11 mouse cellular contexts compared by ENCODE assay signal in genomic region chr1:172200871-172201447, GRCm38 (mm10). TPM values are rescaled to one million over a fixed set of nuclear protein-coding genes. Genes with fewer than 3 reads are reported as not detected.
DNase-seq lines count a peak whose midpoint lies in the region; ATAC-seq lines count a peak whose summit lies in the region.
"Had no signal": no experiment of that assay in that cellular context is flagged by ENCODE, and none has a peak within 500 bp of the region (broad histone marks: within the 10 kb centered on the region; RNA-seq: fewer than 3 reads in every experiment).

No protein-coding gene starts in this region.

- peak; percentile 51 for ATAC-seq in hindbrain, embryonic 11.5 days (ENCODE audit: low FRiP score)
- ATAC-seq: Patski had no signal

- H3K4me3 ChIP-seq in hindbrain, embryonic 11.5 days (ENCODE audit: low read depth, low read length), result no peak overlapping the region
- H3K4me3 ChIP-seq in limb, embryonic 10.5 days, result no peak overlapping the region

- DNase-seq in kidney, postnatal 10 days, result peak; percentile 61
- DNase-seq in kidney, adult 9 months, result no peak
- DNase-seq in cerebellum, postnatal 36 days, result peak; percentile 58 to 65
- DNase-seq in hindbrain, embryonic 11.5 days (ENCODE audit: low spot score), result peak; percentile 84
- DNase-seq in limb, embryonic 10.5 days (ENCODE audit: low spot score), result no peak
- DNase-seq in right cerebral cortex, postnatal 14 days, result peak; percentile 87
- no peak for DNase-seq in adrenal gland, postnatal 10 days
- no peak for DNase-seq in thymus, postnatal 4 days

- H3K9ac ChIP-seq in hindbrain, embryonic 11.5 days (ENCODE audit: low read depth, low read length), result peak overlapping the region; percentile 8; the same call in 1 of the 2 replicates

- peak overlapping the region; percentile 3; the same call in 1 of the 2 replicates for H3K4me2 ChIP-seq in hindbrain, embryonic 11.5 days (replicated peaks; ENCODE audit: low read depth, low read length)

- peaks cover 27% of the 10 kb centered on the region for H3K4me1 ChIP-seq in hindbrain, embryonic 11.5 days (replicated peaks; ENCODE audit: control insufficient read depth, insufficient read depth, low read length)
- peaks cover 56% of the 10 kb centered on the region for H3K4me1 ChIP-seq in limb, embryonic 10.5 days

- no peaks in the 10 kb centered on the region for H3K9me3 ChIP-seq in hindbrain, embryonic 11.5 days (ENCODE audit: control insufficient read depth, low read length)
- no peaks in the 10 kb centered on the region for H3K9me3 ChIP-seq in limb, embryonic 10.5 days (replicated peaks)

- H3K27ac ChIP-seq in hindbrain, embryonic 11.5 days (ENCODE audit: low read depth, low read length), result peak overlapping the region; percentile 94
- H3K27ac ChIP-seq in limb, embryonic 10.5 days, result peak overlapping the region; percentile 21; the same call in 1 of the 2 replicates

- WGBS in hindbrain, embryonic 11.5 days, result 22% methylated on average over 7 of the region's 7 CpGs
- whole genome bisulfite sequencing in limb, embryonic 10.5 days, result 55% methylated on average over 7 of the region's 7 CpGs

- peaks cover 16% of the 10 kb centered on the region for H3K36me3 ChIP-seq in hindbrain, embryonic 11.5 days (ENCODE audit: control insufficient read depth, insufficient read depth, low read length)
- H3K36me3 ChIP-seq in limb, embryonic 10.5 days, result peaks cover 66% of the 10 kb centered on the region

- H3K27me3 ChIP-seq in hindbrain, embryonic 11.5 days (ENCODE audit: control insufficient read depth, insufficient read depth, low read length), result no peaks in the 10 kb centered on the region
- no peaks in the 10 kb centered on the region for H3K27me3 ChIP-seq in limb, embryonic 10.5 days (ENCODE audit: low read depth, poor library complexity, severe bottlenecking)
- H3K27me3 ChIP-seq: Patski had no signal

RNA-seq across cellular contexts. Expression of gene Pea15a, which starts 5.6 kb away (rescaled TPM):
- 283 and 321 TPM in 2 replicates for polyA plus RNA-seq in hindbrain, embryonic 11.5 days (2014; fragmentation: Nextera tagmentation; extraction: Ambion mirVana)
- 68.0 and 88.4 TPM in 2 replicates for polyA plus RNA-seq in limb, embryonic 10.5 days (2016; fragmentation: Nextera tagmentation; extraction: Ambion mirVana)
- total RNA-seq in adrenal gland, postnatal 10 days (2021), result 10 to 100 TPM; 65.7 to 80.4 TPM

RNA-seq across cellular contexts. Expression of gene Casq1, which starts 18.7 kb away (rescaled TPM):
- 1.4 and 2.5 TPM in 2 replicates for polyA plus RNA-seq in hindbrain, embryonic 11.5 days (2014; fragmentation: Nextera tagmentation; extraction: Ambion mirVana)
- polyA plus RNA-seq in limb, embryonic 10.5 days (2016; fragmentation: Nextera tagmentation; extraction: Ambion mirVana), result 1.0 and 1.6 TPM in 2 replicates
- total RNA-seq in adrenal gland, postnatal 10 days (2021), result 100 to 1,000 TPM in 1 of 2 experiments, 10 to 100 TPM in 1; 63.5 to 189 TPM
- total RNA-seq: hematopoietic stem cell, adult 5-6 weeks had no signal

RNA-seq across cellular contexts. Expression of gene Dcaf8, which starts 53.1 kb away (rescaled TPM):
- polyA plus RNA-seq in hindbrain, embryonic 11.5 days (2014; fragmentation: Nextera tagmentation; extraction: Ambion mirVana), result 87.8 and 96.0 TPM in 2 replicates
- 125 and 156 TPM in 2 replicates for polyA plus RNA-seq in limb, embryonic 10.5 days (2016; fragmentation: Nextera tagmentation; extraction: Ambion mirVana)
- 100 to 1,000 TPM; 114 to 153 TPM for total RNA-seq in adrenal gland, postnatal 10 days (2021)

RNA-seq across cellular contexts. Expression of gene Atp1a4, which starts 57.3 kb away (rescaled TPM):
- polyA plus RNA-seq in hindbrain, embryonic 11.5 days (2014; fragmentation: Nextera tagmentation; extraction: Ambion mirVana), result 0.06 TPM in 1 of 2 replicates, not detected in the other
- not detected in 2 replicates for polyA plus RNA-seq in limb, embryonic 10.5 days (2016; fragmentation: Nextera tagmentation; extraction: Ambion mirVana)
- under 1 TPM; 0.24 to 0.30 TPM for total RNA-seq in adrenal gland, postnatal 10 days (2021)
- total RNA-seq: hematopoietic stem cell, adult 5-6 weeks had no signal
- polyA plus RNA-seq: small intestine, adult 2 months had no signal

Comparison
In these comparisons a context has a peak if more than half of its experiments do, and no peak if none do; other contexts are left out.
1. DNase-seq: peak in kidney, postnatal 10 days (single experiment), cerebellum, postnatal 36 days (2 of 2), hindbrain, embryonic 11.5 days (single experiment) and right cerebral cortex, postnatal 14 days (single experiment); none in kidney, adult 9 months (single experiment), limb, embryonic 10.5 days (single experiment), adrenal gland, postnatal 10 days (single experiment) and thymus, postnatal 4 days (single experiment).